Mouse (Mus musculus) brain, embryonic 14.5 days (tissue): ENCODE results near the gene Golga1.

ENCODE experiments used
- CTCF ChIP-seq: fragments of 200-500 bp; IDR thresholded peaks from 2 replicates; pipeline ENCODE4 v1.5.1; 2012; ENCODE audit warnings: inconsistent platforms, mild to moderate bottlenecking, moderate library complexity, borderline replicate concordance; ENCODE audit not compliant: insufficient read depth, insufficient read length; ENCODE audit errors: extremely low read depth
- POLR2A ChIP-seq: fragments of 200-500 bp; IDR thresholded peaks from 2 replicates; pipeline ENCODE4 v1.6.1; 2012; ENCODE audit warnings: mild to moderate bottlenecking, inconsistent platforms, borderline replicate concordance; ENCODE audit not compliant: poor library complexity, insufficient read depth, insufficient read length, severe bottlenecking; ENCODE audit errors: extremely low read depth

DNA sequence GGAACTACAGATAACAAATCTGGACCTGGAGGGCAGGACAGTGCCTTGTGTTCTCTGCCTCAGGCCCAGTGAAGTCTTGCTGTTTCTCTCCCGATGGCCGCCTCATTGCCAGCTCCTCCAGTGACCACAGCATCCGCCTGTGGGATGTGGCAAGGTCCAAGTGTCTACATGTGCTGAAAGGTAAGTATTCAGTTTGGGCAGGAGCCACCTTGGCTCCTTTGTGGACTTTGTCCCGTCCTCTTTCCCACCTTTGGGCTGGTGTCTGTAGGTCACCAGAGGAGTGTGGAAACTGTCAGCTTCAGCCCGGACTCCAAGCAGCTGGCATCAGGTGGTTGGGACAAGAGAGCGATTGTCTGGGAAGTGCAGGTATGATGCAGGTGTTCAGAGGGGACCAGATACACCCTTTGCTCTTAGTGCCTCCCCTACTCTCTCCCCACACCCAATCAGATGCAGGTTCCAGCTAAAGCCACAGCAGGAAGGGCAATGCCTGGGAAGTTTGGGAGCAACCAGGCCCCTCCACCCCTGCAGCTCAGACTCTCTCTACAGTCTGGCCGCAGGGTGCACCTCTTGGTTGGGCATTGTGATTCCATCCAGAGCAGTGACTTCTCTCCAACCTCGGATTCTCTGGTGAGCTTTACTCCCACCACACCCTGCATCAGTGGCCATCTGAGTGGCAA, 65.3 kb downstream of the Golga1 start:
- no peak for TF ChIP-seq POLR2A
- TF ChIP-seq CTCF: no peak
